Mouse (Mus musculus) MEL (cell line): ENCODE data around the gene B4galt1. TPM values are rescaled to one million over a fixed set of nuclear protein-coding genes. Genes with fewer than 3 reads are reported as not detected.

Source experiments
- DNase-seq: peaks from one replicate; pipeline ENCODE4 v3.0.0; 2011; ENCODE audit warnings: low read depth, low spot score
- H3K27ac ChIP-seq: 2 replicates; pipeline ENCODE4 v1.5.1; 2012; ENCODE audit warnings: low read depth, mild to moderate bottlenecking, control low read depth, low read length, moderate library complexity; ENCODE audit not compliant: control insufficient read depth
- H3K27me3 ChIP-seq, 2 experiments: fragments of 150-350 bp in 1 of 2; sonication (generic) in 1 of 2; 2 replicates each; pipeline ENCODE4 v1.6.1; 2012; ENCODE audit warnings: low read length in 2 of 2, mild to moderate bottlenecking in 2 of 2, improper control_type of control experiment in 1 of 2, moderate library complexity in 1 of 2; ENCODE audit not compliant: insufficient read depth in 2 of 2, control insufficient read depth in 1 of 2
- H3K36me3 ChIP-seq, 2 experiments: 2 replicates each; pipeline ENCODE4 v1.6.1; 2012 to 2014; ENCODE audit warnings: low read length in 2 of 2, improper control_type of control experiment in 1 of 2, inconsistent platforms in 1 of 2, mild to moderate bottlenecking in 1 of 2; ENCODE audit not compliant: insufficient read depth in 2 of 2, control insufficient read depth in 1 of 2
- H3K4me1 ChIP-seq, 2 experiments: fragments of 150-350 bp in 1 of 2; sonication (generic) in 1 of 2; 2 replicates each; pipeline ENCODE4 v1.6.1; 2012; ENCODE audit warnings: low read length in 2 of 2, improper control_type of control experiment in 1 of 2, mild to moderate bottlenecking in 1 of 2; ENCODE audit not compliant: insufficient read depth in 2 of 2, control insufficient read depth in 1 of 2
- H3K4me3 ChIP-seq, 2 experiments: fragments of 150-350 bp in 1 of 2; sonication (generic) in 1 of 2; 2 replicates each; pipeline ENCODE4 v1.5.1; 2012; ENCODE audit warnings: low read depth in 2 of 2, low read length in 2 of 2, mild to moderate bottlenecking in 2 of 2, moderate library complexity in 2 of 2, control low read depth in 1 of 2, improper control_type of control experiment in 1 of 2; ENCODE audit not compliant: control insufficient read depth in 1 of 2, insufficient read depth in 1 of 2
- H3K79me2 ChIP-seq: 2 replicates; pipeline ENCODE4 v1.6.1; 2012; ENCODE audit warnings: mild to moderate bottlenecking, low read length, moderate library complexity; ENCODE audit not compliant: control insufficient read depth, poor library complexity, insufficient read depth
- H3K9ac ChIP-seq: 2 replicates; pipeline ENCODE4 v1.6.1; 2012; ENCODE audit warnings: low read depth, mild to moderate bottlenecking, control low read depth, low read length, moderate library complexity; ENCODE audit not compliant: control insufficient read depth, poor library complexity, severe bottlenecking
- H3K9me3 ChIP-seq: fragments of 150-350 bp; sonication (generic); replicated peaks from 2 replicates; pipeline ENCODE4 v1.6.1; 2012; ENCODE audit warnings: mild to moderate bottlenecking, low read length, improper control_type of control experiment, moderate library complexity; ENCODE audit not compliant: insufficient read depth
- E2F4 ChIP-seq: IDR thresholded peaks from 2 replicates; pipeline ENCODE4 v1.6.1; 2011; ENCODE audit warnings: low read depth, low read length, improper control_type of control experiment, borderline replicate concordance
- ELF1 ChIP-seq: IDR thresholded peaks from 2 replicates; pipeline ENCODE4 v1.6.1; 2014; ENCODE audit warnings: low read depth, mild to moderate bottlenecking, inconsistent platforms, low read length, improper control_type of control experiment, moderate library complexity
- GABPA ChIP-seq: IDR thresholded peaks from 2 replicates; pipeline ENCODE4 v1.6.1; 2012; ENCODE audit warnings: low read depth, mild to moderate bottlenecking, inconsistent platforms, low read length, improper control_type of control experiment, moderate library complexity
- GATA1 ChIP-seq: IDR thresholded peaks from 2 replicates; pipeline ENCODE4 v1.6.1; 2011; ENCODE audit warnings: low read depth, low read length, improper control_type of control experiment
- HCFC1 ChIP-seq: IDR thresholded peaks from 2 replicates; pipeline ENCODE4 v1.6.1; 2012; ENCODE audit warnings: low read depth, mild to moderate bottlenecking, inconsistent platforms, low read length, improper control_type of control experiment, moderate library complexity
- JUND ChIP-seq: IDR thresholded peaks from 2 replicates; pipeline ENCODE4 v1.6.1; 2011; ENCODE audit warnings: low read depth, mild to moderate bottlenecking, improper control_type of control experiment, low read length
- MAX ChIP-seq: IDR thresholded peaks from 2 replicates; pipeline ENCODE4 v1.6.1; 2011; ENCODE audit warnings: low read length, improper control_type of control experiment
- MAZ ChIP-seq: IDR thresholded peaks from 2 replicates; pipeline ENCODE4 v1.6.1; 2012; ENCODE audit warnings: low read depth, mild to moderate bottlenecking, inconsistent platforms, low read length, improper control_type of control experiment
- MXI1 ChIP-seq: IDR thresholded peaks from 2 replicates; pipeline ENCODE4 v1.6.1; 2011; ENCODE audit warnings: mild to moderate bottlenecking, low read depth, low read length, improper control_type of control experiment
- MYB ChIP-seq: IDR thresholded peaks from 2 replicates; pipeline ENCODE4 v1.6.1; 2011; ENCODE audit warnings: mild to moderate bottlenecking, low read depth, low read length, improper control_type of control experiment
- NRF1 ChIP-seq: IDR thresholded peaks from 2 replicates; pipeline ENCODE4 v1.6.1; 2014; ENCODE audit warnings: low read depth, mild to moderate bottlenecking, inconsistent platforms, low read length, improper control_type of control experiment, moderate library complexity; ENCODE audit not compliant: poor library complexity, insufficient read depth, severe bottlenecking
- RAD21 ChIP-seq: IDR thresholded peaks from 2 replicates; pipeline ENCODE4 v1.6.1; 2011; ENCODE audit warnings: mild to moderate bottlenecking, low read depth, low read length, improper control_type of control experiment
- SIN3A ChIP-seq: IDR thresholded peaks from 2 replicates; pipeline ENCODE4 v1.6.1; 2012; ENCODE audit warnings: low read length, improper control_type of control experiment, inconsistent platforms
- TAL1 ChIP-seq: IDR thresholded peaks from 2 replicates; pipeline ENCODE4 v1.6.1; 2012; ENCODE audit warnings: mild to moderate bottlenecking, inconsistent platforms, low read length, moderate library complexity, mixed read lengths
- TCF12 ChIP-seq: IDR thresholded peaks from 2 replicates; pipeline ENCODE4 v1.6.1; 2014; ENCODE audit warnings: low read depth, mild to moderate bottlenecking, inconsistent platforms, low read length, improper control_type of control experiment, moderate library complexity
- USF2 ChIP-seq, 2 experiments: IDR thresholded peaks; 2 replicates each; pipeline ENCODE4 v1.6.1; 2011 to 2012; ENCODE audit warnings: improper control_type of control experiment in 2 of 2, low read length in 2 of 2, borderline replicate concordance in 1 of 2, inconsistent platforms in 1 of 2, low read depth in 1 of 2, mild to moderate bottlenecking in 1 of 2; ENCODE audit not compliant: insufficient read depth in 1 of 2
- ZC3H11A ChIP-seq: IDR thresholded peaks from 2 replicates; pipeline ENCODE4 v1.6.1; 2012; ENCODE audit warnings: low read depth, mild to moderate bottlenecking, inconsistent platforms, low read length, improper control_type of control experiment
- ZNF384 ChIP-seq: IDR thresholded peaks from 2 replicates; pipeline ENCODE4 v1.6.1; 2012; ENCODE audit warnings: low read depth, mild to moderate bottlenecking, inconsistent platforms, low read length, improper control_type of control experiment
- polyA plus RNA-seq, 2 experiments: library from polyadenylated mRNA; stranded (reverse) in 1 of 2; unstranded in 1 of 2; fragments of >175 nt in 1 of 2; fragments of >200 nt in 1 of 2; gene quantifications; 2 replicates each; pipeline versions ENCODE4 v1.2.1 to v1.2.4; 2012; ENCODE audit warnings: low replicate concordance in 2 of 2, low read depth in 1 of 2; ENCODE audit not compliant: insufficient read length in 2 of 2, insufficient read depth in 1 of 2, missing spikeins in 1 of 2
- total RNA-seq: library from RNA; depleted of rRNA; stranded (reverse); fragments of 300-350 nt; gene quantifications from 2 replicates; pipeline ENCODE4 v1.2.3, GENCODE M21; 2012

Gene B4galt1
- total and polyA plus RNA-seq, 3 experiments, result 10.8 to 22.5 TPM; not detected in 1

GRCm38 (mm10) chr4:40863340-40863739 lies 9.5 kb upstream of the B4galt1 start:
- no peaks in the 10 kb centered on the region; a peak in 2 of 4 replicates for H3K4me1 ChIP-seq

GRCm38 (mm10) chr4:40861131-40861530 lies 7.3 kb upstream of the B4galt1 start:
- H3K9me3 ChIP-seq, result no peaks in the 10 kb centered on the region
- no peak overlapping the region for H3K9ac ChIP-seq
- no peak overlapping the region for H3K4me3 ChIP-seq
- H3K36me3 ChIP-seq, result no peaks in the 10 kb centered on the region; a peak in 1 of 4 replicates
- H3K27ac ChIP-seq, result no peak overlapping the region
- 0 out of 4 replicates have a peak, but pooled peaks cover 0 to 3% of the 10 kb centered on the region in 2 experiments for H3K27me3 ChIP-seq
- H3K79me2 ChIP-seq, result no peaks in the 10 kb centered on the region
- no peaks in the 10 kb centered on the region; a peak in 2 of 4 replicates for H3K4me1 ChIP-seq
- no peak for DNase-seq
- TF ChIP-seq GABPA (no peak), MYB (no peak), USF2 (IDR thresholded peaks at IDR 0.05; ENCODE audit: borderline replicate concordance in 1 of 2, insufficient read depth in 1 of 2, low read depth in 1 of 2, low read length in 2 of 2) (no peak), TAL1 (no peak), ELF1 (no peak), TCF12 (no peak), E2F4 (no peak)

More at GRCm38 (mm10) chr4:40863340-40863739, 9.5 kb upstream of the B4galt1 start:
- Histone ChIP-seq H3K27ac (no peak overlapping the region), H3K36me3 (no peaks in the 10 kb centered on the region), H3K27me3 (0 out of 4 replicates have a peak, but pooled peaks cover 0 to 3% of the 10 kb centered on the region in 2 experiments), H3K79me2 (no peaks in the 10 kb centered on the region), H3K9ac (no peak overlapping the region), H3K9me3 (no peaks in the 10 kb centered on the region), H3K4me3 (no peak overlapping the region)
- TF ChIP-seq MXI1 (no peak), SIN3A (no peak), HCFC1 (no peak), MAX (no peak), TAL1 (no peak), MAZ (no peak), JUND (no peak), RAD21 (no peak), ZNF384 (no peak), ZC3H11A (no peak), GATA1 (no peak), E2F4 (no peak), NRF1 (no peak)
- no peak for DNase-seq
